Mouse (Mus musculus): ENCODE data around the gene 4930435E12Rik. TPM values are rescaled to one million over a fixed set of nuclear protein-coding genes. Genes with fewer than 3 reads are reported as not detected.

4930435E12Rik gene
- not detected in 2 replicates for polyA plus RNA-seq (2012; rRNA removed)

DNA sequence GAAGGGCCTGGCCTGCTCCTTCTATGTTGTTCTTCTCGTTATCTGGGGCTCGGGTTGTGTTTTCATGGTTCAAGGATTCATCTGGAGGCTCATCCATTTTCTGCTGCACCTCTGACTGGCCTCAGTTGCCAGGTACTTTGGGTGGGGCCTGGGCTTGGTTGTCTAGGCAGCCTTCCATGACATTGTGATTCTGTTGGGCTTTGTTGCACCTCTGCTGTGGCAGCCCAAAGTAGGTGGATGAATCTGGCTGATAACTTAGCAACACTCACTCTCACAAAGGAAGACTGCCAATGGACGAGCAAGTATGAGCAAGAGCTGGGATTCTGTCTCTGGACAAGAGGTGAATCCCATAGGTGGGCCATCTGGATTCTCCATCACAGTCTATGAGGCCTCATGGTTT, at the start of gene 4930435E12Rik:
Gene 4930435E12Rik, minus strand, starts transcription at position 101 of the 400 bp plus-strand sequence.

DNA sequence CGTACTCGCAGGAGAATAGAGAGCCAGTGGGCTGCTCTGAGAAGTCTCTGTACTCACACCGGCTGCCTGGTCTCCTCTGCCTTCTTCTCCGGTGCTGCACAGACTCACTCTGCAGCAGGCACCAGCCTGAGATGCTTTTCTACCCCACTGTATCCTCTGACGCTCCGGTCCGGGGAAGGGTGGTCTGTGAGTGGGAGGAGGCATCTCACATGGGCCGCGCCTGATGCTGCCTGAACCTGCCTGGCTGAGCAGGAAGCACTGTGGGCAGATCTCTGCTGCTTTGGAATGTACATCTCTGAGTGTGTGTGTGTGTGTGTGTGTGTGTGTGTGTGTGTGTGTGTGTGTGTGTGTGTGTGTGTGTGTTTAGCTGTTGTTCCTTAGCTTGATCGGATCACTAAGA, 28.5 kb downstream of the 4930435E12Rik start, which contains the start of gene Upk1b:
Gene Upk1b, minus strand, starts transcription at position 238 of the 400 bp plus-strand sequence.

Other genes starting within 250 kb of the 4930435E12Rik start
- 2.7 and 3.6 TPM in 2 replicates for gene Arhgap31, start 115.5 kb downstream of the 4930435E12Rik start, polyA plus RNA-seq (2012; rRNA removed)
- 17.4 and 23.6 TPM in 2 replicates for gene B4galt4, start 86.5 kb downstream of the 4930435E12Rik start, polyA plus RNA-seq (2012; rRNA removed)
- 2.5 TPM in 2 replicates for gene Upk1b, start 28.4 kb downstream of the 4930435E12Rik start, polyA plus RNA-seq (2012; rRNA removed)
- gene Igsf11, start 63.9 kb upstream of the 4930435E12Rik start, polyA plus RNA-seq (2012; rRNA removed) = 0.73 and 0.95 TPM in 2 replicates

All from colon, adult 2 months (tissue).